Mouse (Mus musculus) kidney, embryonic 15.5 days (tissue): ENCODE results near the gene Crim1. TPM values are rescaled to one million over a fixed set of nuclear protein-coding genes. Genes with fewer than 3 reads are reported as not detected.

Experiments used
- ATAC-seq: fragments of 200-750 bp; cut with Nextera tagmentation; replicated peaks from 2 replicates; pipeline ENCODE4 v1.8.0; 2017; ENCODE audit warnings: moderate TSS enrichment; ENCODE audit not compliant: low FRiP score
- H3K27ac ChIP-seq: fragments of 300-500 bp; sonication (generic); 2 replicates; pipeline ENCODE4 v1.5.1; 2015; ENCODE audit warnings: mild to moderate bottlenecking, inconsistent platforms
- H3K27me3 ChIP-seq: fragments of 300-500 bp; sonication (generic); 2 replicates; pipeline ENCODE4 v1.6.1; 2015; ENCODE audit warnings: inconsistent platforms
- H3K36me3 ChIP-seq: fragments of 300-500 bp; sonication (generic); 2 replicates; pipeline ENCODE4 v1.6.1; 2015; ENCODE audit warnings: inconsistent platforms
- H3K4me1 ChIP-seq: fragments of 300-500 bp; sonication (generic); 2 replicates; pipeline ENCODE4 v1.6.1; 2015; ENCODE audit warnings: inconsistent platforms
- H3K4me2 ChIP-seq: fragments of 300-500 bp; sonication (generic); 2 replicates; pipeline ENCODE4 v1.6.1; 2015; ENCODE audit warnings: moderate library complexity, mild to moderate bottlenecking, inconsistent platforms
- H3K4me3 ChIP-seq: fragments of 300-500 bp; sonication (generic); replicated peaks from 2 replicates; pipeline ENCODE4 v1.5.1; 2015; ENCODE audit warnings: mild to moderate bottlenecking, inconsistent platforms
- H3K9ac ChIP-seq: fragments of 300-500 bp; sonication (generic); 2 replicates; pipeline ENCODE4 v1.6.1; 2015; ENCODE audit warnings: mild to moderate bottlenecking, inconsistent platforms
- H3K9me3 ChIP-seq: fragments of 300-500 bp; sonication (generic); replicated peaks from 2 replicates; pipeline ENCODE4 v1.6.1; 2016; ENCODE audit warnings: inconsistent platforms
- WGBS: fragments of 180-500 bp; shearing (Covaris S2); methylation state at CpG from one replicate; pipeline ENCODE4 v1.1.7; 2015; ENCODE audit warnings: mixed read lengths; 5-methylcytosine and 5-hydroxymethylcytosine counted together
- polyA plus RNA-seq: library from polyadenylated mRNA; unstranded; fragments of >200 nt; fragmentation: Nextera tagmentation; extraction: Ambion mirVana; gene quantifications from 2 replicates; pipeline ENCODE4 v1.2.1, GENCODE M21; 2015

Gene Crim1
- polyA plus RNA-seq, 1 experiment from 2014 or later: 6.5 TPM

GRCm38 (mm10) chr17:78321216-78321835 lies 121.3 kb downstream of the Crim1 start:
- no peak overlapping the region for H3K4me2 ChIP-seq
- no peaks in the 10 kb centered on the region for H3K27me3 ChIP-seq
- peaks cover 20% of the 10 kb centered on the region for H3K4me1 ChIP-seq
- no peak overlapping the region for H3K4me3 ChIP-seq
- peak overlapping the region; percentile 38; the same call in 1 of the 2 replicates for H3K27ac ChIP-seq
- 82% methylated on average over 11 of the region's 11 CpGs for WGBS
- no peak overlapping the region for H3K9ac ChIP-seq
- H3K9me3 ChIP-seq: no peaks in the 10 kb centered on the region
- ATAC-seq: no peak
- peaks cover 14% of the 10 kb centered on the region for H3K36me3 ChIP-seq

DNA sequence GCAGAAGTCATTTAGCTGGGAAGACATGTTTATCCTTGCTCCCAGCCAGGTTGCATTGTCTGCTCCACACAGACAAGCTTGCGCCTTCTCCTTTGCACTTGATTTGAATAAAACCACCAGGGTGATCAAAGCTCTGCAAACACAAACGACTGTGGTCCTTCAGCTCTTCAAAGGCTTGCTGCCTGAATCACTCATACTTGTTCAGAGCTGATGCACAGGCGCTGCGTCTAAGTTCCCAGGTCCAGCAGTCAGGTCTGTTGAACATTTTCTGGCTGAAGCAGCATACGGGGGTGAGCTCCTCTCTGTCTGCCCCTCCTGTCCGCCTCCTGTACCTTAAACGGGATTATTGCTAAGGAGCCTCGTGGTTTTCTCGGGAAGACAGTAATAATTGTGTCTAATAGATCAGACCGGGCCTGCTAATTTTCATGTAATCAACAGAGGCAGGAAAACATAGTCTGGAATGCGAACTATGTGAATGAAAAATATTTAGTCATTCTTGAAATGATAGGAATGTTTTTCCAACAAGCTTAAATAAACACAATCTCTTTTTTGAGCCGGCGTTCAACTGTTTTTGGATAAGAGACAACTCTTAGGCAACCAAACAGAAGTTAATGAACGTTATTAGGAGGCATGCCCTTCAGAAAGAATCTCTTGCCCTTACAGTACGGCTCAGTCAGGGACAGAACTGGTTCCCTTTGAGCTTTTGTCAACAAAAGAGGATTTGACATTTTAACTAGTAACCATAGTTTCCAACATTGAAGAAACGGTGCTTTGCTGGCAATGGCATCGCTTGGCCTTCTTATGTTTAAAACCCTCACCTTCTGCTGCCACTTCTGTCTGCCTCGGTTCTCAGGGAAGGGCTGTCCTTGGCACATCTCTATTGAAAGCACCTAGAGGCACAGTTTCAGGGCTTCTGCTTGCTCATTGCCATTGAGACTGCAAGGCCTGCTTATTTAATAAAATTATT lies 122.6 kb downstream of the Crim1 start:
- H3K9me3 ChIP-seq: no peaks in the 10 kb centered on the region
- no peak overlapping the region for H3K9ac ChIP-seq
- H3K4me2 ChIP-seq: no peak overlapping the region
- H3K4me1 ChIP-seq: peaks cover 26% of the 10 kb centered on the region
- no peaks in the 10 kb centered on the region for H3K27me3 ChIP-seq
- ATAC-seq: no peak; the same call in 1 of the 2 replicates
- H3K4me3 ChIP-seq: no peak overlapping the region
- WGBS: 43% methylated on average over 18 of the region's 18 CpGs
- H3K27ac ChIP-seq: peak overlapping the region; percentile 66
- H3K36me3 ChIP-seq: peaks cover 14% of the 10 kb centered on the region

DNA sequence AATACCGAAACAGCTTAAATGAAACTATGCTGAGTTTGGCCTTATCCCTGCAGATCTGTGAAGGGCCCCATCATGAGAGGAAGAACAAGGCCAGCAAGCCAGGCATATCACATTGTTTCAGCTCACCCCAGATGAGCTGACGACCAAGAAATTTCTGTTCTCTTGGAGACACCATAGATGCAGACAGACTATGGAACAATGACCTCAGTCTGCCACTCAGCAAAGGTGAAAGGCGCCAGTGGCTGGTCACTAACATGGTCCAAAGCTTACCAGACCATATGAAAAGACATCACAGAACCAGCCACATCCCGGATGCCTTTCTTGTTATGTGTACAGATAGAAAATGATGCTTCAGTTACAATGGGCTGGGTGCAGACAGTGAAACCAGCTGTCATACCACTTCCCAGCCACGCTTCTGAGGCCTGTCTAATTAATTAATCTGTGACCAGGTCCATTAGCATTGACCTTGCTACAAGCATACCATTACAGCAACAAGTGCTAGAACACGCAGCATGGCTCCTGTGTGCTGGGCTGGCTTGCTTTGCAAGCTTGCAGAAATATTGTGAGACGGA lies 125.8 kb downstream of the Crim1 start:
- Histone ChIP-seq H3K4me1 (peaks cover 26% of the 10 kb centered on the region), H3K4me2 (no peak overlapping the region), H3K9me3 (no peaks in the 10 kb centered on the region), H3K9ac (no peak overlapping the region), H3K4me3 (no peak overlapping the region), H3K27me3 (no peaks in the 10 kb centered on the region), H3K27ac (no peak overlapping the region), H3K36me3 (peaks cover 8% of the 10 kb centered on the region)
- 78% methylated on average over 7 of the region's 7 CpGs for WGBS
- no peak for ATAC-seq

DNA sequence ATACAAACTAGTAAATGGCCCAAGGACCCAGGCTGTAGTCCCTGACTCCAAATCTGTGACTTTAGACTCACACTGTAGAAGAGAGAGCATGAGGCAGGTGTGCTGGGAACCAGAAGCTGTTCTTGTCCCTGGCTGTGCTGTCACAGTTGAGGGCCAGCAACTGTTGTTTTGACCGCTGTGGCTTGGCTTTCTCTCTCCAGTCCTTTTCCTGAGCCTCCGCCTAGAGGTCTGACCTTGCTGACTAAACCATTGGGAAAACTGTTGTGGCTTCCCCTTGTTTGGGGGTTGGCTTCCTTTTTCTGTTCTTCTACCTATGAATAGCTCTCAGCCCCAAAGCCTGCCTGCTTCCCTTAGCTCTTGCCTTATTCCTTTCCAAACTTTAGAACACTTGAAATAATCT lies 126.3 kb downstream of the Crim1 start:
- Histone ChIP-seq H3K4me1 (peaks cover 28% of the 10 kb centered on the region), H3K4me3 (no peak overlapping the region), H3K36me3 (peaks cover 8% of the 10 kb centered on the region), H3K9me3 (no peaks in the 10 kb centered on the region), H3K27ac (no peak overlapping the region), H3K9ac (no peak overlapping the region), H3K4me2 (no peak overlapping the region), H3K27me3 (no peaks in the 10 kb centered on the region)
- 58% methylated on average over 2 of the region's 2 CpGs for WGBS
- ATAC-seq: no peak

GRCm38 (mm10) chr17:78327187-78327586 lies 127.1 kb downstream of the Crim1 start:
- Histone ChIP-seq H3K27me3 (no peaks in the 10 kb centered on the region), H3K27ac (no peak overlapping the region), H3K4me3 (no peak overlapping the region), H3K4me2 (no peak overlapping the region), H3K4me1 (peaks cover 25% of the 10 kb centered on the region), H3K9me3 (no peaks in the 10 kb centered on the region), H3K9ac (no peak overlapping the region), H3K36me3 (peaks cover 8% of the 10 kb centered on the region)
- WGBS: 83% methylated on average over 4 of the region's 4 CpGs
- ATAC-seq: no peak

- 0 out of 2 replicates have a peak, but pooled peaks have one; percentile 50 for ATAC-seq
- H3K36me3 ChIP-seq: peaks cover 8% of the 10 kb centered on the region
- H3K27me3 ChIP-seq: no peaks in the 10 kb centered on the region
These were observed 128.2 kb downstream of the Crim1 start for GRCm38 (mm10) chr17:78328287-78328686.

DNA sequence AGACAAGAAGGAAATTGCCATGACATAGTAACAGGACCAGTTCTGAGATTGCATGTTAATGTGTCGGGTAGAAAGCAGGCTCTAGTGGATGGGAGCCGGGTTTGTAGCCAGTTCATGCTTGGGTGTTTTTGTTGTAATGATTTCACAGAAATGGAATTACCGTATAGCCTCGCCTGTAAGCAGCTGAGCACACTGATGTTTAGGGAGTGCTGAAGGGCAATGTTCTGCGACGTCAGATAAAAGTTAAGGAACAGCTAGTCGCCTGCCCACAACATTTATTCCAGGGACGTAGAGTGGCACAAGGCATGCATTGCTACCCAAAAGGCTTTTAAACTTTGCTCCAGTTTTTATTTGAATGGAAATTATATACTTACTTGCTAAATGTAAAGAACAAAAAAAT lies 131.4 kb downstream of the Crim1 start:
- H3K27me3 ChIP-seq: no peaks in the 10 kb centered on the region
- H3K4me1 ChIP-seq: peaks cover 8% of the 10 kb centered on the region
- no peak; the same call in 1 of the 2 replicates for ATAC-seq
- no peak overlapping the region for H3K4me3 ChIP-seq
- no peaks in the 10 kb centered on the region for H3K9me3 ChIP-seq
- WGBS: 46% methylated on average over 8 of the region's 8 CpGs
- H3K9ac ChIP-seq: no peak overlapping the region
- H3K27ac ChIP-seq: no peak overlapping the region
- H3K4me2 ChIP-seq: no peak overlapping the region
- peaks cover 19% of the 10 kb centered on the region for H3K36me3 ChIP-seq

More at GRCm38 (mm10) chr17:78328287-78328686, 128.2 kb downstream of the Crim1 start:
- H3K4me2 ChIP-seq: no peak overlapping the region
- no peak overlapping the region for H3K4me3 ChIP-seq
- H3K4me1 ChIP-seq: peaks cover 16% of the 10 kb centered on the region
- H3K9me3 ChIP-seq: no peaks in the 10 kb centered on the region
- no peak overlapping the region for H3K27ac ChIP-seq
- H3K9ac ChIP-seq: no peak overlapping the region
- 22% methylated on average over 3 of the region's 3 CpGs for WGBS

GRCm38 (mm10) chr17:78333275-78333674 lies 133.2 kb downstream of the Crim1 start:
- no peaks in the 10 kb centered on the region for H3K27me3 ChIP-seq
- ATAC-seq: no peak
- WGBS: 77% methylated on average over 10 of the region's 10 CpGs

DNA sequence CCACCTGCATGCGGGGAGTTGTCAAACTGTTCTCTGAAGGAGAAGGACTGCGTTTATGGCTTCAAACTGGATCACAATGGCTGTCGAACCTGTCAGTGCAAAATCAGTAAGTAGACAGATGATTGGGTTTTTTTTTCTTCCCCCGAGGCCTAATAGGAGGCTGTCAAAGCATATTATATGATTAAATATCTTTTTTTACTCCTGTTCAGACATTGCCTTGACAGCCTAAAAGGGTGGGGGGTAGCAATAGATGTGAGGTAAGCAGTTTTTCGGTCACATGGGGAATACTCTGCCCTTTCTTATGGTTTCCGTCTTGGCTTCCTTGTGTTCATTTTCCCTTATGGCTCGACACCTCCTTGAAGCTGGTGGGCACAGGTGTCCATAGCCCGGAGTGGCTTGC lies 135.2 kb downstream of the Crim1 start:
- no peak overlapping the region for H3K4me3 ChIP-seq
- peaks cover 9% of the 10 kb centered on the region; the same call in 1 of the 2 replicates for H3K4me1 ChIP-seq
- no peaks in the 10 kb centered on the region for H3K9me3 ChIP-seq
- WGBS: 94% methylated on average over 8 of the region's 8 CpGs
- peaks cover 26% of the 10 kb centered on the region for H3K36me3 ChIP-seq
- no peak overlapping the region for H3K4me2 ChIP-seq
- ATAC-seq: no peak
- H3K9ac ChIP-seq: no peak overlapping the region
- no peaks in the 10 kb centered on the region for H3K27me3 ChIP-seq
- no peak overlapping the region for H3K27ac ChIP-seq

More at GRCm38 (mm10) chr17:78333275-78333674, 133.2 kb downstream of the Crim1 start:
- Histone ChIP-seq H3K9ac (no peak overlapping the region), H3K36me3 (peaks cover 26% of the 10 kb centered on the region), H3K4me3 (no peak overlapping the region), H3K9me3 (no peaks in the 10 kb centered on the region), H3K4me1 (0 out of 2 replicates have a peak, but pooled peaks cover 5% of the 10 kb centered on the region), H3K27ac (no peak overlapping the region), H3K4me2 (no peak overlapping the region)

GRCm38 (mm10) chr17:78343688-78344087 lies 143.6 kb downstream of the Crim1 start:
- Histone ChIP-seq H3K4me1 (peaks cover 1% of the 10 kb centered on the region; the same call in 1 of the 2 replicates), H3K4me2 (no peak overlapping the region), H3K27ac (no peak overlapping the region), H3K9ac (no peak overlapping the region), H3K27me3 (no peaks in the 10 kb centered on the region), H3K4me3 (no peak overlapping the region), H3K9me3 (no peaks in the 10 kb centered on the region), H3K36me3 (peaks cover 32% of the 10 kb centered on the region)
- 89% methylated on average over 3 of the region's 3 CpGs for WGBS
- ATAC-seq: no peak

- Histone ChIP-seq H3K27me3 (no peaks in the 10 kb centered on the region), H3K4me1 (0 out of 2 replicates have a peak, but pooled peaks cover 4% of the 10 kb centered on the region), H3K9ac (no peak overlapping the region), H3K27ac (0 out of 2 replicates have a peak overlapping the region, but pooled peaks have one; percentile 6), H3K4me3 (no peak overlapping the region), H3K4me2 (no peak overlapping the region), H3K9me3 (no peaks in the 10 kb centered on the region), H3K36me3 (peaks cover 57% of the 10 kb centered on the region)
- ATAC-seq: peak; percentile 65; the same call in 1 of the 2 replicates
- WGBS: 90% methylated on average over 17 of the region's 17 CpGs
These were observed 147.2 kb downstream of the Crim1 start for GRCm38 (mm10) chr17:78347111-78347801.
